Mouse (Mus musculus) kidney, adult 11 months (tissue): Measurements from ENCODE around the gene Mapk14.

Experiments
- DNase-seq: peaks from one replicate; pipeline ENCODE4 v3.0.0; 2022

Gene Mapk14

DNA sequence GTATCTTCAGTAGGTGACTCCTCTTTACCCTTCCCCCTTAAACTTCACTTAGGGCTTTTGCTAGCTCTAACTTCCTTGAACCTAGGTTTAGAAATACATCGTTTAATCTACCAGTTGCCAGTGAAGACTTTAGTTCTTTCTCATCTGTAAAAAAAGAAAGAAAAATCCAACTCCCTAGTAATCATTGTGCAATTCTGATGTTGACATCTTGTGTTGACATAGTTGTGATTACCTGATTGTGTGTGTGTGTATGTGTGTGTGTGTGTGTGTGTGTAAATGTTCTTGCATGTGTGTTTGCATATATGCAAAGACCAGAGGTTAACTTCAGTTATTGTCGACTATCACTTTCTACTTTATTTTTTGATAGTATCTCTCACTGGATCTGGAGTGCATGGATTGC is 7.5 kb downstream of the Mapk14 start:
- DNase-seq = no peak

DNA sequence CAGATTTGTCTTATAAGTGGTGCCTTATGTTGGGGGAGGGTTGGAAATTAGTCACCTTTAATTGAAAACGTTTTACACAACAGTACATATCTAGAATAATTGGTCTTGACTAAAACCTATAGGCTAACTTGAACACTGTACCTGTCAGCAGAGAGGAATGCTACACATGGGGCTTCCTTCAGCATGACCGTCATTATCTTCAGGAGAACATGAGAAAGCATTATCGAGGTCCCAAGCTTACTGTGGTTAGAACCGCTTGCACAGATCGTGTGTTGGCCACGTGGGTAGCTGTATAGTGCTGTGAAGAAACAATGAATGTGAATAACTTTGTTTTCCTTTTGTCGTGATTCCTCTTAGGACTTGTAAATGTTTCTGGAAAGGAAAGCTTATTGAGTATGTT is 8.7 kb downstream of the Mapk14 start:
- no peak for DNase-seq

DNA sequence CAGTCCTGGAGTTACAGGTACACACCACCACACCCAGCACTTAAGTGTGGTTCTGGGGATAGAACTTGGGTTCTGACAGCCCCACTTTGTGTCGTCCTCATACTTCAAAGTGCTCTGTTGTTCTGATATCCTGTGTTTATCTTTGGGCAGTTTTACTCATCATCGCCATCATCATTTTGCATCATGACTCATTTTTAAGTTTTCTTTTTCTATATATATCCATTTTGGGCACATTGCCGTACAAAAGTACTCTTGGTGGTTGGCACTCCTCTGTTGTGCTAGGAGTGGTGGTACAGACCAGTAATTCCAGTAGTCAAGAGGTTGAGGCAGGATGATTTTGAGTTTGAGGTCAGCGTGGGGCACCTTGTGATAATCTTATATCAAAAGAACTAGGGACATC is 10.0 kb downstream of the Mapk14 start:
- no peak for DNase-seq

DNA sequence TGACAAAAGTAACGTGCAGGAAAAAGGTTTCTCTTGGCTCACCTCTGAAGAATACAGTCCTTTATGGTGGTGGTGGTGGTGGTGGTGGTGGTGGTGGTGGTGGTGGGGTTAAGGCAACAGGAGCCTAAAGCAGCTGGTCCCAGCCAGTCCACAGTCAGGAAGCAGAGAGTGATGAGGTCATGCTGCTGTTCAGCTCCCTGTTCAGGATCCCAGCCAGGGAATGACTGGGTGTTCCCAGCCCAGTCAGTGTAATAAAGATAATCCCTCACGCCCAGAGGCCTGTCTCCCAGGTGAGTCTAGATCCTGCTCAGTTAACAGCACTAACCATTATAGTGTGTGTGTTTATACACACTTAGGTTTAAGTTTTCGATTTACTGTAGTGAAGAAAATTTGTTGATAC is 10.6 kb downstream of the Mapk14 start:
- no peak for DNase-seq

DNA sequence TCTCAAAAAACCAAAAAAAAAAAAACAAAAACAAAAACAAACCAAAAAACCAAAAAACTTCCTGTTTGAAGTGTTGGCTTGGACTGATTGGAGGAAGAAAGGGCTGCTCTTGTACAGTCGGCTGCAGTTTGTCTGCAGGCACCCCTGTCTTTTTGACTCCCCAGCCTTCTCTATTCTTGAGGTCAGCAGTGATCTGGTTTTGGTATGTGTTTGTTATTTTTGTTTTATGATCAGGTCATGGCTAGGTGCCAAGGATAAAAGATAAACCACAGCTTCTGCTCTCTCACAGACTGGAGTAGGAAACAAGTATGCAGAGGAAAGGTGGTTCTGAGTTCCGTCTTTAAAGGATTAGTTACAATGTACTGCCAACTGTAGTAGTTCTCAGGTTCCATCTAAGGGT is 11.5 kb downstream of the Mapk14 start:
- no peak for DNase-seq

DNA sequence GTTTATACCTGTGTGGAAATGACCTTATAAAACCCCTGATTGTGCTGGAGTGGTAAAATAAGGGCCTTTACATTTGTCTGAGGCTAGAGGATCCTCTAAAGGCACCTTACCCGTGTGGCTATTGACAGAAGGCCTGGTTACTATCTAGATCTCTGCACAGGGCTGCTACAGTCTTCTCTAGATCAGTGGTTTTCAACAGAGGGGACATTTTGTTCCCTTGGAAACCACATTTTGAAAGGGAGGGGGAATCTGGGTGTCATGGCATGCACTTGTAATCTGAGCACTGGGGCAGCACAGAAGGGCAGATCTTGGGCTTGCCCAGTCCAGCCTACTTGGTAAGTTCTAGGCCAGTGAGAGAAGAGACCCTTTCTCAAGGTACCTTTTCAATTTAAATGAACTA is 15.6 kb downstream of the Mapk14 start:
- no peak for DNase-seq

DNA sequence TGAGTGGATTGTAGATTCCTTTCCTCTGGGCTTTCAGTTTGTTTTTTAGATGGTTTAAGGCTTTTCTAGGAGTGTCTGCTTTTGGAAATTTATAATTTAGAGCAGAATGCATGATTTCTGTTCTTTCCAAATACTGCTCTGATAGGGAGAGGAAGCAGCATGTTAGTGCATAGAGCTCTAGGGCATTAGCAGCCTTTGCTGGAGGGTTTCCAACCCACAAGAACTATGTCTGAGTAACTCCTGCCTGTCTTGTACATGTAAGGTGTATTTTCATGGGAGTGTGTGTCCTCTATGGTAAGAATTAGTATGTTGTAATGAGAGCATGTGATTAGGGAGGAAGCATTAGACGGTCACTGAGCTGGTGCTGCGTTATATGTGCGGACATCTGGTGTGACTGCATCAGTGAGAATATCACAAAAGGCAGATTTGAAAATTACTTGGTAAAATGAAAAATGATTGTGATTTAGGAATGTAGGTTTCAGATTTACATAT is 16.1 kb downstream of the Mapk14 start:
- DNase-seq = no peak

DNA sequence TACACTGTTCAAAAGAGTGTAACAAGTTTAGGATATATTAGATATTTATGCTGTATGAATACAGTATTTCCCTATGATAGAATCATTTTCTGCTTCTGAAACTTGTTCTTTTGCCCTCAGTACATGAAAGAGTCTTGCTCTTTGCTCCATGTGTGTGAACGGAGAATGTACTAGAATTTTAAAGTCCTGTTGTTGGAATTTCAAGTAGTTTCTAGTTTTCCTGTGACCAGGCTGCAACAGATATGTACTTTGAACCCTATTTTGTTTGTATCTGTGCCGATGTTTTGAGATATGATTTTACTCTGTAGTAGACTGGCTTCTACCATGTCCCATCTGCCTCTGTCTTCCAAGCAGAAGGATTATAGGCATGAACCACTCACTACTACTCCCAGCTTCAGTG is 16.7 kb downstream of the Mapk14 start:
- DNase-seq = no peak

DNA sequence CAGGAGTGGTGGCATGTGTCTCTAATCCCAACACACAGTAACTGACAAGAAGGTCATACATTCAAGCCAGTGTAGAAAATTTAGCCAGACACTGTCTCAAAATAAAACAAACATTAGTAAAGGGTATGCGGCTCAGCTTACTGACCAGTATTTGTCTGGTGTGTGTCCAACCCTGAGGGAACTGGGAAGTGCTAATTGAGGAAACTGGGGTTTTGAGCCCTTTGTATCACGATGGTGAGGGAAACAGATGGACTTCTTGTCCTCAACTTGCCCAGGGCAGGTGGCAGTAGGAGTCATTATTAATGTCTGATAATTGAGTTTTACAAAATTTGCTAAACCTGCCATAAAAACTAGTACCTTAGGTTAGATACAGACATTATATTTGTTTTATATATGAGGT is 17.9 kb downstream of the Mapk14 start:
- DNase-seq = no peak

DNA sequence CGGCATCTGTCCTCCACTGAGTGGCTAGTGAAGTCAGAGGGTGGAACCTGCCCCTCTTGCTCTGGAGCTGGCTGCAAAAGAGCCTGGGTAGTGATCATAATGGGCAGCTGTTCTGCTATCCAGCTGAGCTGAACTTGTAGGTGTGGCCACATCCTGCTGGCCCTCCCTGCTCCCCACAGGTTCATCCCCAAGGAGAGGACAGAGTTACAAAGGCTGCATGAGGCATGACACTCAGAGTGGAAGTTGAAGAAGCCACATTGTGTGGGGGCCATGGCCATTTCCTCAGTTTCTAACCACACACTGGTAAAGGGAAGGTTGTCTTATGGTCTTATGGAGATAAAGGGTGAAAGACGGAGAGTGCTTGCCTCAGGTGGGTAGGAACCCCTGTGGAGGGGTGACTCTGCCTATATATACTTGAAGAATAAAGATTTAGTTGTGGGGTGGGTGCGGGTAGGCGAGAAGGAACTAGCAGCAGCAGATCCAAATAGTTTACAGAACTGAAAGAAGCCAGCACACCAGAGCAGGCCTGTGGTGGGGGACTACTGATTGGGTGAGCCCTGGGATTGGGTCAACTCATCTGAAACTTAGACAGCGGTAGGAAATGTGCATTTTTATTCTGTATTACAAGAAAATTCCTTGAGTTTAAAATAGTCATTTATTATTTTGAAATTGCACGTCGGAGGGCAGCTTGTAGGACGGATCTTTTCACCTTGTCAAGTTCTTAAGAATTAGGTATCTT is 18.6 kb downstream of the Mapk14 start:
- DNase-seq = no peak

DNA sequence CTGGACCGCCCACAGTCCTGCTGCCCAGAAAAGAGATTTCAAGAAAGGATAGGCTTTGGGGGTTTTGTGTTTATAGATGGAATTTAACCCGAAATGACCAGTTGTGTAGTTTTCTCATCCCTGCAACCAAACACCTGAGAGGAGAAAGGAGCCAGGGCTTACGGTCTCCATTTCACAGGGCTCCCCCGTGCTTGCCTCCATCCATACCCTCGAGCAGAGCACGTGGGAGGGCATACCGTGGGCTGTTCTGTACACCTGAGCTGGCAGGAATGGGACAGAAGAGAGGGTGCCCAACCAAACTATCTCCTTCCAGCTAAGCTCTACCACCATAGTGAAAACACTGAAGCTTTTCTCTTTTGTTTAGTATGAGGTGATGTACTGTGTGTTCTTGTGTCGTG is 19.2 kb downstream of the Mapk14 start:
- DNase-seq = no peak

DNA sequence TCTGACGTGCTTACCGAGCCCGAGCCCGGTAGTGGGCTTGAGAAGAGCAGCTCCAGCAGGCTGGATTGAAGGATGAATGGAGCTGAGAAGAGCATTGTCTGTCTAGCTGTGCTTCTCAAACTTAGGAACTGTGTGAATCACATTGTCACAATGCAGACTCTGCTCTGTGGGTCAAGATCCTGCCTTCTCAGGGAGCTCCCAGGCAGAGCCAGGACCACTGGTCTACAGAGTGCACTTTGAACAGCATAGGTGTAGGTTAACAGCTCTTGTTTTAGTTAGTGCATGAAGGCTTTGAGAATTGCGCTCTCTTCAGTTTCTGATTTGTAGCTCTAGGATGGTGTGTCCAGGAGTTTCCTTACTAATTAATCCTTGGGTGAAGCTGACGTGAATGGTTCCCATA is 20.1 kb downstream of the Mapk14 start:
- peak; percentile 63 for DNase-seq

DNA sequence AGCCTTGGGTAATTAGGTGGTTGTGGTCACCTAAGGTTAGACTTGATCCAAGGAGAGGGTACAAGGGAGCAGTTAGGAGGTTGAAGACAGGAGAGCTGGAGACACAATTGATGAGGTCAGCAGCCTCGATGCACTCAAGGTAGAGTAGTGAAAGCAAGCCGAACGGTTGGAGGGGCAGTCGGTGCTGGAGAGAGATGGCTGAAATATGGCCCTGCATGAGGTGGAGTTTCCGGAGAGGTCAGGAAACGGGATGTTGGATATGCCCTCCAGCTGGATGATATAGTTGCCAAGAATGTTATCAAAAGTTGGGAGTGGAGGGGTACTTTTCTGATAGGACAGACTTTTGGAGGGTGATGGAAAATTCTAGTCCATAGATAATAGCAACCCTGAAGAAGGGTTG is 21.2 kb downstream of the Mapk14 start:
- DNase-seq = no peak

DNA sequence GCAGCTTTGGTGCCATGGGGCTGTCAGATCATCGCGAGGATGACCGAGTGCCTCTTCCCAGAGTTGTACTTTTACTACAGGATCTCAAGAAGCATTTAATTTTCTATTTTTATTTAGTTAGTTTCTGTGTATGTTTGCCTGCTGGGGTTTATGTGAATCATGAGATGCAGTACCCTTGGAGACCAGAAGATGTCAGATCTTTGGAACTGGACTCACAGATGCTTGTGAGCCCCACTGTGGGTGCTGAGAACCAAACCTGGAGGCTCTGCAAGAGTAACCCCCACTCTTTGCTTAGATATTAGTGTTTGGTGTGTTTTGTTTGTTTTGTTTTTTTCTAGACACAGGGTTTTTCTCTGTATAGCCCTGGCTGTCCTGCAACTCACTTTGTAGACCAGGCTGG is 22.9 kb downstream of the Mapk14 start:
- DNase-seq = no peak

DNA sequence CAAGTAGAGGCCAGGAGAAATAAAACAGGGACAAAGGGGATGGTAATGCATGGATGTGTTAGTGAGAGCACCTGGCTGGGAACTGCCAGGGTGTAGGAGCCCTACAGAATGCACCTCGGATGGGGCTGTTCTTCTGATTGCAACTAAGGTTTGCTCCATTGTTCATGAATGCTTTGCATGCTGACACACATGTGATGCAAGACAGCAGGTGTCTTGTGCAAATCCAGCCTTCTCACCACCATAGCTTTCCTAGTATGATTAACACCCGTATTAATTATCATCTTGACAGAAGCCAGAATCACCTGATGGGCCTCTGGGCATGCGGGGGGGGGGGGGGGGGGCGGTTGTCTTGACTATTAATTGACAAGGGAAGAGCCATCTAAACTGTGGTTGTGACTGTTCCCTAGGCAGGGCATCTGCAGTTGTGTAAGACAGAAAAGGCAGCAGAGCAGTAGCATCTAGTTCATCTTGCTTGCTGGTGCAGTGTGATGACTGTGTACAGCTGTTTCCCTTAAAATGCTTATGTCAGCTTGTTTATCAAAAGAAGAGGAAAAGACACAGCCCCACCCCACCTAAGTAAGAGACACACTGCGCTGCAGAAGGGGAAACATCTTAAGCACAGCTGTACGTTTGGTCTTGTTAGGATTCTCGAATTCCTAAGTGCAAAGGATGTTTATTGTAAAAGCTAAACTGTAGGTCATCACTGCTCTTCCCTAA is 24.9 kb downstream of the Mapk14 start:
- DNase-seq = no peak

DNA sequence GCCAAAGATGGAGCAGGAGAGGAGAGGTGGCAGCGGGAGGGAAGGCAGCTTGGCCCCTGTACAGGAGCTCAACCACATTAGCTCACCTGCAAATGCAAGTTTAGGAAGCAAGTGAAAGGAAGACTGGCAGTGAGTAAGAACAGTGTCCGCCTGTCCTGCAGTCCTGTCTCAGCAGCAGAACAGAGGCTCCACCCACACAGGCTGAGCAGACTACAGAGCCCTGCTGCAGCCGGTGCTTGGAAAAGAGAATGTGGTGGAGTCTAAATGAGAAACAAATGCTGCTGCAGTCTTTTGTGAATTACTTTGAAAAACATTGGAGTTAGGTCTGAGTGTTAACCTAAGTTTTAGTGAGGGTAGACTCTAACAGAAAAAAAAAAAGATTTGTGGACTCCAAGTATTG is 26.4 kb downstream of the Mapk14 start:
- DNase-seq = no peak

DNA sequence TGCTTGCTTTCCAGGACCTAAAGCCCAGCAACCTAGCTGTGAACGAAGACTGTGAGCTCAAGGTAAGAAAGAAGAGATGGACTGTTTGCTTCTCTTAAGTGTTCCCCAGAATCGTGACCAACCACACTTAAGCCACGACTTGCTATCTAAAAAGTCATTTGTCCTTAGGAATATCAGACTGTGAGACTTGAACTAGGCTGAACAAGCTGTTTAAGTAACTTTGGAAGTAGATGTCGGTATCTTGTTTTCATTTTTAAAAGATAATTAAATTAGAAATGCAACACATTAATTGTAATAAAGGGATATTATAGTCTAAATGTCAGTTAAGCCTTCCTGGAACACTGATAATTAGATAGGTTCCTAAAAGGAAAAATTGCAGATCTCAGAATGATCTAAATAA is 34.7 kb downstream of the Mapk14 start, which contains the start of gene AC170998.1:
TSS of gene AC170998.1 (plus strand) at position 301 of the 400 bp plus-strand sequence.
- DNase-seq = no peak

DNA sequence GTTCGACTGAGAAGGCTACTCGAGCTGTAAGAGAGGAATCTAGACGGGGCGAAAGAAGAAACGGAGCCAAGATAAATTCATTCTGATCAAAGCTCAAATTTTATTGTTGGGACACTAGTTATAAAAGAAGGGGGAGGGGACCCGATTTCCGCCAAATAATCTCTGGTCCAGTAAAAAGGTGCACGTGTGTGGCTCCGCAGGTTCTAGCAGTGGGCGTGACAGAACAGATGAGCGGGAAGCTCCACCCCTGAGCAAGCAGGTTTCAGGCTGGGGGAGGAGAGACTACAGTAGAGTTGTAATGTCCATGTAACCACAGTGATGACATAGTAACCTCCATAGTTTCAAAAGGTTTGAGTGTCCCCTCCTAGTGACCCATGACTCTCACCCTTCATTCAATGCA is 36.4 kb downstream of the Mapk14 start:
- DNase-seq = peak; percentile 30

DNA sequence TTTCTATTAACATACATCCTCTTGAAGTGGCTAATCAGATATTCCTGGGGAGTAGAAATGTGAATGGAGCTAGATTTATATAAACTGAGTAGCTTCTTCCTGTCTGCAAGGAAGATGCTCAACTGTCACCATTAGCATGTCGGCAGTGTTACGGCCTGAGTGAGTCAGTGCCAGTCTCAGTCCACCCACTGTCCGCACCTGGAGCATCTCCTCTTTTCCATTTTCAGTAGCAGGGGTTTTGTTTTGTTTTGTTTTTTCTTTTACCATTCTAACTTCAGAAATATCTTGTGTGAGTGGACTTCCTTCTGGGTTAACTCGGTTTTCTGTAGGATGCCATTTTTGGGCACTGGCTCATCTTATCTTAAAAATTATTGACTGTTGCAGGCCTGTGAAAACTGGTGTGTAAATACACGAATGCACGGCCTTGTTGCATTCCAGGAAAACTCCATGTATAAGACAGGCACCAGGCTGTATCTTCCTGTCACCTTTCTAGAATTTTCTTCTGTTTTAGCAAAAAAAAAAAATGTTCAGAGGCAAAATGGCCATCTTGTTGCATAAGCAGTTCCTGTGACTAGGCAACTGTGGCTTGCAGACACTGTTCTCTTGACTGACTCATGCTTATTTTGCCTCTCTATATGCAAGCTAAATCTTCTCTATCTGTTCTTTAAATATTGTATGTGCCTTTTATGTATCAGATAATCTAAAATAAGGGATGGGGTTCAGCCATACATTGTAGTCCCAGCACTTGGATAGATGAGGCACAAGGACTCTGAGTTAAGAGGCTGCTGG is 44.4 kb downstream of the Mapk14 start:
- DNase-seq = no peak

DNA sequence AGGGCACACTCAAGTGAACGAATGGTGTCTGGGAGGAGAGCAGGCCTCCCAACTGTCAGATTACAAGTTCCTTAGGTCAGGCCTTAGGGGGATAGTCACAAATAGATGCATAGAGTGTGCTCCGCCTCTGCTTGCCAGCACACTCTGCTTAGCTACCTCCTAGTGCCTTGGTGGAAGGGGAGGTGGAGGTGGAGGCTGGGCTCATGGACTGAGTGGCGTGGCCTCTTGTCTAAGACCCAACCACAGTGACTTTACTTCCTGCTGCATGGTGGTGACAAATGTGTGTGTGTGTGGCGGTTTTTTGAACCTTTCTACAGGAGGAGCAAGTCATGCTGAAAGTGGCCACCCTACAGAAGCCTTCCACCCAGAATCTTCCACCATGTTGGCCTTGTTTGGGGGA is 45.4 kb downstream of the Mapk14 start:
- DNase-seq = no peak

DNA sequence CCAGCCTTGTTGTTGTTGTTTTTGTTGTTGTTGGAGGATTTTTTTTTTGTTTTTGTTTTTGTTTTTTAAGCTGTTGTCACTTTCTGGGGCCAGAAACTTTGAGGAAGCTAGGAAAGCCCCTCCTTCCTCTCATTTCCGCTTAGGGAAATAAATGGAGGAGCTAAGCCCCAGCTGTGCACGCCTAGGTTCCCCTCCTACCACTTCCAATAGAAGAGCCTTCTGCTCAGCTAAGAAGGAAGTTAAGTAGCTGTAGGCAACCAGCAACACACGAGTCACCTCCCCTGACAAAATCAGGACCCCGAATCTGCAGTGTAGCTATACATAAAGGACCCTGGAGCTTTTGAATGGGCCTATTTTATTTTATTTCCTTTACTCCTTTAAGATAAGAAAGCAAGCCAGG is 46.8 kb downstream of the Mapk14 start:
- no peak for DNase-seq

DNA sequence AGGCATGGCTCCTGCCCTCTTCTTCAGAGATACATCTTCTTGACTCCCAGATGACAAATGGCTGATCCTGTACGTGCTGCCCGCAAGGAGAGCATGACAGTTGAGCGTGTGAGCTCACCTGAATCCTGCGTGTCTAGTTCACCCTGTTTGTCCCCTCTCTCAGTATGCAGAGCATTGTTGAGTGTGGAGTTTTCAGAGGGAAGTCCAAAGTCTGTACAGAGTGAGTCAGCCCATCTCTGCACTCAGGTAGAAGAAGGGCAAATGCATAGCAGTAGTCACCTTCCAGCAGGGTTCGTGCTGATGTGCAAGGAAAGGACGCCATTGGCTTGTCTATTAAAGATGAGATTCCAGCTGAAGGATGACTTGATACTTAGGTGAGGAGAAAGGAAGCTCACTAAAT is 48.1 kb downstream of the Mapk14 start:
- DNase-seq = no peak

DNA sequence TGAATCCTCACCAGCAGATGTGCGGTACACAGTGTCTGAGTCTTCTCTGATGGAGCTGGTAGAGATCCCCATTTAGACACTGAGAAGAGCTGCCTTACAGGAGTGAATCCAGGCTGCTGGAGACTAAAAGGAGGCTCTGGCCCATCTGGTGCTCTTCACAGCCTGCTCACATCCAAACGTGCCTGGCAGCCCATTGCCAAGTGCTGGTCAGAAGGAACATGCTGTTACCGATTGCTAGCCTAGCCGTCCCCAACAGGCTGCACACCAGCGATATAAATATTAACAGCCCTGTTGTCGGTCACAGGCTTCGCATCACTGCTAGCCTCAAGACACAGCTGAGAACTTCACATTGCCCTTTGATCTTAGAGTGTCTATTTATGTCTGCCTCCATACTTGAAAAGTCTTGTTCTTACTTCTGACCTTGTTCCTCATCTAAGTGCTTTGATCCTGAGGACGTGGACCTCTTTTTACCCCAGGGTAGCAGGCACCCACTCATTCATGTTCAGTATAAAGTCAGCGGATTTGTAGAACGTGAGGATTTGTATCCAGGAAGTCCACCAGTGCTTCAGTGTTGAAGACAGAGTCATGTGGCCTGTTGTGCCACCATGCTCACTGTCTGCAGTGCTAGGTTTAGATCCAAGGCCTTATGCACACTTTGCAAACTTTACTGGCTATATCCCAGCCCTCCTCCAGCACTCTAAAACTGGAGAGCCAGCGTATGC is 52.2 kb downstream of the Mapk14 start:
- DNase-seq = peak; percentile 74
